Mouse (Mus musculus) left cerebral cortex, postnatal 14 days (tissue): Measurements from ENCODE around the gene Otog. TPM values are rescaled to one million over a fixed set of nuclear protein-coding genes. Genes with fewer than 3 reads are reported as not detected.
A peak's percentile ranks its signal among the peaks of the same experiment; 100 is the strongest.

Experiments used
- DNase-seq, 2 experiments: peaks; one replicate each; pipeline ENCODE4 v3.0.0; 2021 to 2022; ENCODE audit warnings: low spot score in 2 of 2, mixed read lengths in 1 of 2
- intact Hi-C: fragments of 180-260 bp; cut with DNase I; formaldehyde crosslinking; loops from one replicate; pipeline ENCODE4 v1.15.1; 2025
- long read RNA-seq, 2 experiments: library from polyadenylated mRNA; stranded (forward); transcript quantifications; one replicate each; pipeline ENCODE4 v2.0.0; 2021
- total RNA-seq, 2 experiments: library from RNA; stranded (reverse); gene quantifications; 2 replicates each; pipeline ENCODE4 v1.2.3; 2021

Gene Otog
- under 1 TPM; 0.21 to 0.24 TPM for total RNA-seq
- long read RNA-seq, experiment 1, partial matches to known transcripts: 0 of 1 reads
- long read RNA-seq, experiment 1, other reads (novel, unspliced or antisense): 1 of 1 reads
- long read RNA-seq, experiment 2: 0 reads

- no peak for DNase-seq
- intact Hi-C loops: no loop called here
Observed at GRCm38 (mm10) chr7:46240696-46241095, at the start of gene Otog. Otog (plus strand) TSS chr7:46240987.

- intact Hi-C loops: no loop called here
- no peak for DNase-seq
Observed at GRCm38 (mm10) chr7:46195356-46195755, 45.4 kb upstream of the Otog start.

GRCm38 (mm10) chr7:46200021-46200420 lies 40.8 kb upstream of the Otog start:
- intact Hi-C loops: no loop called here

GRCm38 (mm10) chr7:46201649-46202048 lies 39.1 kb upstream of the Otog start:
- no peak for DNase-seq
- intact Hi-C loops: no loop called here

More at GRCm38 (mm10) chr7:46200021-46200420, 40.8 kb upstream of the Otog start:
- no peak for DNase-seq

GRCm38 (mm10) chr7:46204046-46204471 lies 36.7 kb upstream of the Otog start:
- peak; percentile 65 to 71 for DNase-seq
- intact Hi-C loops: loop anchor here (2.0 kb wide), 1 partner anchor 105 kb away; no protein-coding TSS in a partner anchor

GRCm38 (mm10) chr7:46204775-46205174 lies 36.0 kb upstream of the Otog start:
- intact Hi-C loops: loop anchor here (2.0 kb wide), 1 partner anchor 106 kb away; no protein-coding TSS in a partner anchor
- DNase-seq: no peak

GRCm38 (mm10) chr7:46208131-46208530 lies 32.7 kb upstream of the Otog start:
- DNase-seq: peak; percentile 59 to 67
- intact Hi-C loops: no loop called here

- intact Hi-C loops: no loop called here
Observed at GRCm38 (mm10) chr7:46210276-46210675, 30.5 kb upstream of the Otog start.

GRCm38 (mm10) chr7:46216481-46216880 lies 24.3 kb upstream of the Otog start:
- DNase-seq: no peak

More at GRCm38 (mm10) chr7:46210276-46210675, 30.5 kb upstream of the Otog start:
- DNase-seq: no peak

GRCm38 (mm10) chr7:46218415-46218814 lies 22.4 kb upstream of the Otog start:
- intact Hi-C loops: no loop called here
- no peak for DNase-seq

More at GRCm38 (mm10) chr7:46216481-46216880, 24.3 kb upstream of the Otog start:
- intact Hi-C loops: no loop called here

- no peak for DNase-seq
- intact Hi-C loops: no loop called here
Observed at GRCm38 (mm10) chr7:46220591-46221129, 20.1 kb upstream of the Otog start.

- intact Hi-C loops: loop anchor here (2.0 kb wide), 1 partner anchor 129 kb away; no protein-coding TSS in a partner anchor
- DNase-seq: peak; percentile 44 to 66
Observed at GRCm38 (mm10) chr7:46226253-46226652, 14.5 kb upstream of the Otog start.

GRCm38 (mm10) chr7:46226936-46227335 lies 13.9 kb upstream of the Otog start:
- intact Hi-C loops: loop anchor here (2.0 kb wide), 1 partner anchor 130 kb away; no protein-coding TSS in a partner anchor
- peak; percentile 21 to 47 for DNase-seq

- DNase-seq: no peak
- intact Hi-C loops: no loop called here
Observed at GRCm38 (mm10) chr7:46235948-46236347, 4.8 kb upstream of the Otog start.

- DNase-seq: no peak
- intact Hi-C loops: no loop called here
Observed at GRCm38 (mm10) chr7:46236363-46236762, 4.4 kb upstream of the Otog start.

GRCm38 (mm10) chr7:46237192-46237591 lies 3.6 kb upstream of the Otog start:
- intact Hi-C loops: no loop called here
- DNase-seq: no peak

- no peak for DNase-seq
- intact Hi-C loops: no loop called here
Observed at GRCm38 (mm10) chr7:46238346-46238745, 2.4 kb upstream of the Otog start, which contains the start of gene Ush1c. Ush1c (minus strand) TSS chr7:46238503.

GRCm38 (mm10) chr7:46240091-46240490 lies 696 bp upstream of the Otog start:
- intact Hi-C loops: no loop called here
- DNase-seq: no peak

- intact Hi-C loops: no loop called here
- no peak for DNase-seq
Observed at GRCm38 (mm10) chr7:46246876-46247275, 6.1 kb downstream of the Otog start.

- DNase-seq: no peak
- intact Hi-C loops: no loop called here
Observed at GRCm38 (mm10) chr7:46247606-46248005, 6.8 kb downstream of the Otog start.

GRCm38 (mm10) chr7:46251841-46252240 lies 11.1 kb downstream of the Otog start:
- intact Hi-C loops: no loop called here
- no peak for DNase-seq
